In genomic region chr6:120995541-120995940, GRCm38 (mm10) we compare ENCODE assay signal across 11 mouse cellular contexts.
"Had no signal": no experiment of that assay in that cellular context is flagged by ENCODE, and none has a peak within 500 bp of the region (broad histone marks: within the 10 kb centered on the region; RNA-seq: fewer than 3 reads in every experiment).

No protein-coding gene starts in this region.

- H3K4me1 ChIP-seq: midbrain, embryonic 12.5 days had no signal

- H3K4me2 ChIP-seq: kidney, embryonic 15.5 days; limb, embryonic 13.5 days; midbrain, embryonic 12.5 days had no signal

- H3K4me3 ChIP-seq: kidney, embryonic 15.5 days; limb, embryonic 13.5 days; midbrain, embryonic 12.5 days had no signal

- H3K9ac ChIP-seq: kidney, embryonic 15.5 days; limb, embryonic 13.5 days; liver, embryonic 14.5 days; midbrain, embryonic 12.5 days had no signal

- H3K27ac ChIP-seq: kidney, embryonic 15.5 days; limb, embryonic 13.5 days; liver, embryonic 14.5 days; midbrain, embryonic 12.5 days had no signal

- DNase-seq: kidney, adult 18-20 months; kidney, postnatal 14 days; left cerebral cortex, postnatal 4 days; lung, adult 18-20 months; right cerebral cortex, adult 18-20 months; thymus, postnatal 14 days had no signal

- H3K36me3 ChIP-seq: midbrain, embryonic 12.5 days had no signal

- H3K27me3 ChIP-seq: kidney, embryonic 15.5 days; limb, embryonic 13.5 days; midbrain, embryonic 12.5 days had no signal

- H3K9me3 ChIP-seq: kidney, embryonic 15.5 days; limb, embryonic 13.5 days; midbrain, embryonic 12.5 days had no signal

- ATAC-seq: midbrain, embryonic 16.5 days had no signal
